Mouse (Mus musculus): ENCODE data around the gene Nobox.
A peak's percentile ranks its signal among the peaks of the same experiment; 100 is the strongest.

The Nobox gene

DNA sequence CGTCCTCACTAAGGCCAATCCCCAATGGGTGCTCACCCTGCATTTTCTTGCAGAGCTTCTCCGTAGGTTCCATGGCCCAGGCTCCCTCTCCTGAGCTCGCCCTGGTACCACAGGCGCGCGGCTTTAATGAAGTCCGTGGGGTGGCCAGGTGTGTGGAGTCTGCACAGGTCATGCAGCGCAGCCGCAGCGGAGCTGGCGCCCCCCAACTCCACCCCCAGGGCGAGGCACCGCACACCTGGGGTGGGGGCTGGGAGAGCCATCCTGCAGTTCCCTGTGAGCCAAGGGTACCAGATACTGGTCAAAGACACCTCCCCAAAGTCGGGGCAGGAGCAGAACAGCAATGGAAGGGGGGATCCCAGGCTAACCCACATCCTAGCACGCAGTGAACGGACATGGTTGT lies at the start of gene Nobox:
Gene Nobox (minus strand): TSS at position 101 of the 400 bp plus-strand sequence.
- no peak for DNase-seq (ENCODE audit: low read depth, low spot score)

DNA sequence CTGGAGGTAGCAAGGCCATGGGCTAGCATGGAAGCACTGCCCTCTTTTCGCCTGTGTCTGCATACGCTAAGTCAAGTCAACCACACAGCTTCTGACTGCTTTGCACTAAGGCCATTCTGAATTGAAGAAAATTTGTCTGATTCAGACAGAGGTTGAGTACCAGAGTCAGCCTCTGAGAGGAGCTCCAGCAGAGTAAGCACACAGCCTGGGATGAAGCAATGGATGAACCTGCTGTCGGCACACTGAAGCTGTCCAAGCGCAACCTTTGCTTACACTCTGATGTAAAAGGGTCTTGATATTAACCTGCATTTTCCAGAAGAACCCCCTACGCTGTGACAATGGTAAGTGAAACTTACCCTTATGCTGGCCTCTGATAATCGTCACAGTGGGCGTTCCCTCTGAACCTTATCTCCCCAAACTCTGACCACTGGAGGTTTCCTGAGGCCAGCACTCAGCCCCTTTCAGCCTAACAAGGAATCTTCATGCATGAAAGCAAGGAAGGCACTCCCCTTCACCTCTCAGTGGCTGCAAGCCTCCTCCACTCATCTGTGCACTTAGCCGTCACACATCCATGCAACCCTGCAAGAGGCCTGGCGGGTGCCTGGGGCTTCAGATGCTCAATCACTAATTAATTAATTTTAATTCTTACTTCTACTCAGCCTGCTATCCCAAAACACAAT lies 45.3 kb upstream of the Nobox start:
- DNase-seq (ENCODE audit: low read depth, low spot score) = no peak

DNA sequence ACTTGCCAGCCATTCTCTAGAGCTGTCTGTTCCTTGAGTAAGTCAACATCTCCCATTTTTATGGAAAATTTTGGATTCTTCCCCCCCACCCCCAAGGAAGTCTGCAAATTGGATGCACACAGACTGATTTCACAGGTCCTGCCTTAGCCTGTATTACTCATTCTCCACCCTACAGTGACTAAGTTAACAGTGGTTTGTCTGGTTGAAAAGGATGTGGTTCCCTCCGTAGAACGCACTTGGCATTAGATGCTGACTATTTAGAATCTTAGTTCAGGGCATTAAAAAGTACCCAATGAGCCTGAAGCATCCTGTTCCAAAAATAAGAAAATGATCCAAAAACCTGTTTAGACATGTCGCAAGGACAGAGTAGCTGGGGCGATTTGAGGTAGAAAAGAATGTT lies 44.1 kb upstream of the Nobox start:
- no peak for DNase-seq (ENCODE audit: low read depth, low spot score)

DNA sequence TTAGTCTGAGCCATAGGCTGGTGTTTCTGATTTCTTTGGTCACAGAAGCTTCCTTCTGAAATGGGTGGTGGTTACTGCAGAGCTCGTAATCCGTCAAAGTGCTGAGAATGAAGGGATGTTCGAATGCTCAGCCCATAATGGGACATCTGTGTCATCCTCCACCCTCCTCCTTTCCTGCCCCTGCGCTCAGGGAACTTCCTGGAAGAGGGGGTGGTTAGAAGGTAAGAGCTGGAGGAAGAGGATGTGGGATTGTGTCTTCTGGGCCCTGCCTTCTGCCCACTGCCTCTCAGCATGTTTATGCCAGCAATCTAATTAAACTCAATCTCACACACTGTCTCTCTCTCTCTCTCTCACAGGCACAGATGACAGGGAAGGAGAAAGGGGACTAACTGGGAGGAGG lies 39.7 kb upstream of the Nobox start:
- no peak for DNase-seq (ENCODE audit: low read depth, low spot score)

DNA sequence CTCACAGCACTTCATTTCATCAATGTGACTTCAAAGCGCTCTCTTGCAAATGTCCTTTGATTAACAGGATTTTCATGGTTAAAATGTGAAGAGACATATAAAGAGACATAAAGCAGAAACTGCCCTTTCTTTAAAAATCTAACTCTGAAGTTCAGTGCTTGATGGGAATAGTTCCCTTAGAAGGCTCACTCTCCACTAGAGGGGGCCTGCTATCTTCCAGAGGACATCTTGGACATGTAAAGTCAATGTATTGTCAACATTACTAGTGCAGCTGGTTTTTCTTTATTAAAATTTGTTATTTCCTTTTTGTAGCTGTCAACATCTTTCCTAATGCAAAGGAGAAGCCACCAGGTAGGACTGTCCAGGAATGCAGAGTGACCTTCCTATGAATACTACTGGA lies 38.3 kb upstream of the Nobox start:
- no peak for DNase-seq (ENCODE audit: low read depth, low spot score)

DNA sequence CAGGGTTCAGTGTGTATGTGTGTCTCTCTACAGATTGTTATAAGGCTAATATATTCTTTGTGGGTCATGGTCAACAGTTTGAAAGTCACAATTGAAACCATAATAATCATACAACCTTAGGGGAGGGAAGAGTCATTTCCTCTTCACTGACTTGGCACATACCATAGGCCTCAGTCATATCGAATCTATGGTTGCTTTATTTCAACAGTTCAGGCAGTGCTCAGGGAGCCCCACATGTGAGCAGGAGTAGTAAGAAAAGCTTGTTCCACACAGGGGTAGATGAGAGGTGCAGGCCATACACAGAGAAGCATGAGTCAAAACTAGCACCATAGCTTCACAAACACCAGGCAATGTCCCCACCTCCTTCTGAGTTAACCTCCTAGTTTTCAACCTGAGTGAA lies 33.7 kb upstream of the Nobox start:
- DNase-seq (ENCODE audit: low read depth, low spot score) = no peak

DNA sequence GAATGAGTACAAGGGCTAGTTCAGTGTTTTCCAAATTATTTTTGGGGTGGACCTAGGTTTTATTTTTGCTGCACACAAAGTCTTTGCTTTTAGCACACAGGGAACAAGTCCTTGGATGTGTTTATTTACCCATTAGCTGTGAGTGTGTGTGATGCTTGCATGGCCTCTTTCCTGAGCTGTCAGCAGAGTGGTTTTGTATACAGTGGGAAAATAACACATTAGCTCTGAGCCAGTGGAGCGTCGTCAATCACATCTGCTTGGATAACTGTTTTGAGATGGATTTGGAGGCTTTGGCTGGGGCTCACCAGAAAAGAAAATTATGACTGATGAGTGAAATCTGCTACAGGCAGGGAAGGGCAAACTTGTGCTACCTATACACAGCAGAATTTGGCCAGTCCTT lies 33.0 kb upstream of the Nobox start:
- DNase-seq (ENCODE audit: low read depth, low spot score) = no peak

DNA sequence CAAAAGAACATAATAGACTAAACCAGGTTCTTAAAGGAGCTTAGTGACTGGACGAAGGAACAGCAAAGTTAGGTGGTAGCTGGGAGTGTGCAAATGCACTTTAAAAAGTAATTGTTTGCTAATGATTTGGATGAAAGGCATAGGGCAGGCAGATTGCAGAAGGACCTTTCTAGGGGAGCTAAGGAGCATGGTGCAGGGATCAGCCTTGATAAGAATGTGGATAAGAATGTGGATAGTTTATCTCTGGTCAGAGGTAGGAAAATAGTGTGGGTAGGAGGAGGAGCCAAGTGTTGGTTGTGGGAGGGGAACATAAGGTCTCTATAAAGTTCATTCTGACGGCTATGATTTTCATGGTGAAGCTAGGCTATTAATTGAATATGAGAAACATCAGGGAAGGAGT lies 29.4 kb upstream of the Nobox start:
- no peak for DNase-seq (ENCODE audit: low read depth, low spot score)

DNA sequence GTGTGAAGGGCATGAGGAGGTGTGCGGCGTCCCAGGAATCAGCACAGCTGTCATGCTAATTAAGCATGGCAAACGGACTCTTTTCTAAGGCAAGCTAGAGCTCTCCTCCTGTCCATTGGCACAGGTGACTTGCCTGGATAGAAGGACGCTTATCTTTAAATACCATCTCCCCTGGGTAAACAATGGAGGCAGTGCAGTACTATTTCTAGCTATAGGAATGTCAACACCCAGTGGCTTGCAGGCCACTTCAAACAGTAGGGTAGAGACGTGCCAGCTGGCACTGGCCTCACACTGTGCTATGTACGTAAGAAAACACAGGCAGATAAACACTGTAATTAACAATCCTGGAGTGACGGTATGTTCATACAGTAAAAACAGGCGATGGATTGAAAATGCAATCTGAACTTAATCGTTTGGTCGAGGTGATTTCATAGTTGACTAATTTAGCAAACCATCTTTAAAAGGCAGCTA lies 28.2 kb upstream of the Nobox start:
- no peak for DNase-seq (ENCODE audit: low read depth, low spot score)

DNA sequence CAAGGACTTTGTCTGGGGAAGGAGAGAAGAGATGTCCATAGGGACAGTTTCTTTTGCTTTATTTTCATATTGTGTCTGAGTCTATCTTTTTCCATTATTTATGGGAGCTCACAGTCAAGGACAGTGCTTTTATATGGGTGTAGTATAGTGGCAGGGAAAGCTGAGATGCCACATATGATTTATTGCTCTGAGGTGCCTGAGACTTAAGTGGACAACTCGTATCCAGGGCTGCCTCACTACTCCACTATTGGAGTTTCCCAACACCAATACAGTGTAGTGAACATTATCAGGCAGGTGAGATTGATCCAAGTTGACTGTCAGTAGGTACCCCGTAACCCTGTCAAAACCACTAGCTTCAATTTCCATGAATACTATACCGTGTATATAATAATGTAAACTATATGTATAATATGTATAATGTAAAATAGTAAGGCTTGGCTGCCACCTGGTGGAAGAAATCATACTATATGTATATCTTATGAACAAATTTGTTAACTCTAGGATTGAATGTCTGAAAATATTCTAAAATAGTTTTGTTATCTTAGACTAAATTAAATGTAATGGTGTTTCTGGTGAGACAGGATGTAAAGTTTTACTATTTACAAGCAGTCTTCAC lies 26.4 kb upstream of the Nobox start:
- no peak for DNase-seq (ENCODE audit: low read depth, low spot score)

DNA sequence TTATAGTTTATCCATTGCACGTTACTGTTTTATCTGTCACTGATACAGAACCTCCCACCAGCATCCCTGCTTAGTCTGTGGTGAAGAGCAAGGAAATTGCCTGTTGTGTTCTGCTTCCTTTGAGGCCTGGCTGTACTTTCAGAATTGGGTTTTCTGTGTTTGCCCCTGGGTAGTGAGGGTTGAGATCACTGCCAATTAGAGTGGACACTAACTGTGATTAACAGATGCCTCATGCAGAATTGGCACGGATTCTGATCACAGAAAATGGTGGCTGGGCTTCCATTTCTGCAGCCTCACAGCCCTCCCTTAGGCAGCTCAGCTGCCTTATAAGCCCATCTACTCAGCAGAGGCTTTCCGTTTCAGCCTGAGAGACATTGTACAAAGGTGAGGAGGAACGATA lies 24.1 kb upstream of the Nobox start:
- DNase-seq (ENCODE audit: low read depth, low spot score) = no peak

DNA sequence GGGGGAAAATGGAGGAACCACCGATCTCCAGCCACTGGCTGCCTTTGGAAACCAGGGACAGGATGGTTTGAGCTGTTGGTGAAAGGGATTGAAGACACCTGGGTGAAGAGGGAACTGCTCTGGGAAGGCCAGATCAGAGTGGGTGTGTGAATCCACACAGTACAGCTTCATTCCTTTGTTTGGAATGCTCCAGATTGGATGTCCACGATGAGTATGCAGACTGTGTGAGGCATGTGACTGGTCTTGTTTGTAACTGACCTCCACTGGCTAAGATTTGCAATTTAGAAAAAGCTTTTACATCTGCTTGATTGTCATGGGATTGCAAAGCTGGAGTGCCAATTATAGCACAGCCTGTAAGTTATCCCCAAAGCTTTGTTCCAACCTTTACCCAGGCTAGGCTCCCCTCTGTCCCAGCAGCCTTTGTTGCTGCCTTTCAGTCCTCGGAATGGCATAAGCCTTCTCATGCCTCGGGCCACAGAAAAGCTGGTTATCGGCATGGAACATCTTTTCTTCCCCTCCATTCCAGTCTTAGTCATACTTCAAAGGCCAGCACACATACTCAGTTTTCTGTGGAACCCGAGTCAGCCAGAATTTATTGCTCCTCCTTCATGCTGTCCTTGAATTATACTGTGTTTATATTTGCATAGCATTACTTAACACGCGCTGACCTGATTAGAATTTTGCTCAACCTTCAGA lies 3.8 kb upstream of the Nobox start:
- DNase-seq (ENCODE audit: low read depth, low spot score) = no peak

DNA sequence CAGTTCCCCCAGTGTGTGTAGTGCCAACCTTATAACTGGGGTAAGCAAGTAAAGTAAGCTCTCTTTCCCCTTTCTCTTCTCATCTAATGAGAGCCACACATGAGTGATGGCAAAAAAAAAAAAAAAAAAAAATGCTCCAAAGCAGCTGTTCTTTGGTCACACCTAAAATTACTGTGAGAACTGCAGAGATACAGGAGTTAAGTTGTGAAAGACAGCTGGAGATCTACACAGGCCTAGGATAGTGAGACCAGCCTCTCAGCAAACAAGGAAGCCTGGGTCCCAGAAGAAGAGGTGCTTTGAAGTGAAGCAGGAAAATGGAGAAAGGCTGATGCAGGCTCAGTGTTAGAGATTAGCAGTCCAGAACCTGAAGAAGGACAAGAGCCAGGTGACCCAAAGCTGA lies 3.2 kb upstream of the Nobox start:
- no peak for DNase-seq (ENCODE audit: low read depth, low spot score)

DNA sequence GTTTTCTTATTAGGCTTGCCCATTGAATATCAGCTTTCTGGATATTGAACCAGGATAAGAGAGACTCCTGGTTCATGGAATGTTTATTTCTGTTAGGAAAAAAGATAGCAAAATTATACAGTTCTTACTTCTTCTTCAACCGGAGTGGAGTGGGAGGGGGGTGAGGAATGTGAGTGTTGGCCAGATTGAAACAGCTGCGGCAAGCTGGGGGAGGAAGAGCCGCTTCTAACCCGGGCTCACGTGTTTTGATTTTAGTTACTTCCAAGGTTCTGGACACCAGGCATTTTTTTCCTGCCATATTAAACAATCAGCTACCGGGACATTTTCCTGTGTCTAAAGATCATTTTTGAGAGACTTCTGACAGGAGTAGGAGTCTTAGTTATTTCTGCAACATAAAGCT lies 717 bp upstream of the Nobox start:
- DNase-seq (ENCODE audit: low read depth, low spot score) = no peak

DNA sequence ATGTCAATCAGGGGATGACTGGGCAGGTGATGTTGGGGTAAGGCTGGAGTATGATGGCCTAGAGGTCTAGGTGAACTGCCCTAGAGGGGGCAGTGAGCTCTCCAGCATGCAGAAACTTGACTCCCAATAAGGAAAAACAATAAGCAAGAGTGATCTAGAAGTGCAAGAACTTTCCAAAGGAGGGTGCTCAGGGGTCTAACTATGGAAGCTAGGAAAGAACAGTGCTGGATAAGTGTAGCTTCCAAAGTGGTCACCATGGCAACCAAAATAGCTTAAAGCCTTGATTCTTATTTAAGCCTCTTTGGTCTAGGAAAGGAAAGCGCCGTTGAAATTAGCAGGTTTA lies 11.9 kb downstream of the Nobox start:
- DNase-seq (ENCODE audit: low read depth, low spot score) = peak; percentile 5

DNA sequence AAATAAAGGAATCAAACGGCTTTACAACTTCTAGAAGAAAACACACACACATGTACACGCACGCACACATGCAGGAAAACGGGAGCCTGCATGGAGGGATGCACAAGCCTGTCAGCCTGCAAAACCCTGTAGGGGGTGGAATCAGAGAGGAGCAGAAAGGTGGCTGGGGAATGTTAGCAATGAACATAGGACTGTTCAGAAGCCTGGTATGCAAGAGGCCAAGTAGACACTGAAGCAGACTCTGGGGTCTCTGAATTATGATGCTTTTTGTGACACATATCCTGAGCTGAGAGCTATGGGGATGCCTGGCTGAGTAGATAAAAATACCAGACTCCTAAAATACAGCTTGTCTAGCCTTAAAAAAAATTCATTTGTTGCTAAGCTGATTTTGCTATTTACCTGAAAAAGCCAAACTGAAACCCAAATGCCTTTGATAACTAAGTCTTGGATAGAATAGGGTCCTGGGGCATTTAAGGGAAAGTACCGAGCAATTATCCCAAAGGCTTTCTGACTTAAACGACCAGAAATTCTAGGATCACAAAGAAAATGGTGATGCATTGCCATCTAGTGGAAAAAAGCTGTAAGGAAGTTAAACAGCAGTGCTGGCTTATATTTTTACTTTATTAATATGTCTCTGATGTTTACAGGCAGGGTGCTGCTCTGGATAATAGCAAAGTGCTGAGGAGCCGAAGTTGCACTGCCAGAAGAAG lies 12.4 kb downstream of the Nobox start:
- DNase-seq (ENCODE audit: low read depth, low spot score) = peak; percentile 17

DNA sequence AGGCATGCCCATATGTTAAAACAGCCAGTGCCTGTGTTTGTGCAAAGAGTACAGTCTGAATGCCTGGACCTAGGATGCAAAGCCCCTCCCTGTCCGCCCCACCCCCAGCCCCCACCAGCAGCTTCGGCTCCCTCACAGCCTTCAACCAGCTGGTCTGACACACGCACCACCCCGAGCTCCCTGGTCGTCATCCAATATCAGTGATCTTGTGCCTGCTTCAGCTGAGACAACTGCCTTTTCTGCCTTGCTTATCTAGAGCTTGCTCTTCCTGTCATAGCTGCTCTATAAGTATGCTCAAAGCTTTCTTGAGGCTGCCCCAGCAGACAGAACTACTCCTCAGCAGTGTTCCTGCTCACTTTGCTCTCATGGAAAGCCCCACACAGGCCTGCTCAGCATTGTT lies 13.4 kb downstream of the Nobox start:
- DNase-seq (ENCODE audit: low read depth, low spot score) = no peak

DNA sequence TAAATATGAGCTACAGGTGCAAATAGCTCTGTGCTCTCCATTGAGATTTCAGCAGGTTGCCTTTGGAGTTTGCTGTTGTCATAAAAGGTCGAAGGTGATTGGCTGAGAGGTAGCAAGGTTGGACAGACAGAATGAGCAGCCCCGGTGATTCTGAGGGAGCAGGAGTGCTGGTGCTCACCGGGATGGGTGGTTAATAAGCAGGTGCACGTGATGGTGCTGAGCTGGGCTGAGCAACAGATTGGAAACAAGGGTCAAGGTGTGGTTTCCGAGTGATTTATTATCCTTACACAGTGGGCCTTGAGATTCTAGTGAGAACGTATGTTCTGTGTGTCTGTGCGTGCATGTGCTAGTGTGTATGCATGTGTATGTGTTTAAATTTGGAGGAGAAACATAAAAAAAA lies 16.2 kb downstream of the Nobox start:
- DNase-seq (ENCODE audit: low read depth, low spot score) = no peak

DNA sequence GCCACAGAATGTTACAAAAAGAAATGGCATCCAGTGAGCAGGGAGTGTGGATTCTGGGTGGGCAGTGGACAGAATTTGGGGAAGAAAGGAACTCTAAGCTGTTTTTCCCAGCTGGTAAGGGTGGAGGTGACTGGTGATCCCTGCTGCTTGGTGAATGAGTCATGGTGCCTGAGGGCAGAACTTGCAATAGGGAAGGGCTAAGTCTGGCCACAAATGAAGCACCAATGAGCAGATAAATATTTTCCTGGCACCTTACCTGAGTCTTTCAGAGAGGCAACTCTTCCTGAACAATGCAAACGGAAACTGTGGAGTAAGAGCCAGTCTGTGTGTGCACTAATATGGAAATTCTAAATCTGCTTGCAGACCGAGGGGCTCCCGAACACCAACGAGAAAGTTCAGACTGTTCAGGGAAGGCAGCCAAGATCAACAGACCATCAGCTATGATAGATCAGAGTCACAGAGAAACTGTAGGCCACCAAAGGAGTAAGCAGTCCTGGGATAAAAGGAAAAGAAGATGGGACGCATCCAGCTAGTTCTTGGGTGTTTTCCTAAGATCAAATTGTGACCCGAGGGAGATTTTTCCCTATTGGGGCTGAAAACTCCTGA lies 16.8 kb downstream of the Nobox start:
- DNase-seq (ENCODE audit: low read depth, low spot score) = no peak

DNA sequence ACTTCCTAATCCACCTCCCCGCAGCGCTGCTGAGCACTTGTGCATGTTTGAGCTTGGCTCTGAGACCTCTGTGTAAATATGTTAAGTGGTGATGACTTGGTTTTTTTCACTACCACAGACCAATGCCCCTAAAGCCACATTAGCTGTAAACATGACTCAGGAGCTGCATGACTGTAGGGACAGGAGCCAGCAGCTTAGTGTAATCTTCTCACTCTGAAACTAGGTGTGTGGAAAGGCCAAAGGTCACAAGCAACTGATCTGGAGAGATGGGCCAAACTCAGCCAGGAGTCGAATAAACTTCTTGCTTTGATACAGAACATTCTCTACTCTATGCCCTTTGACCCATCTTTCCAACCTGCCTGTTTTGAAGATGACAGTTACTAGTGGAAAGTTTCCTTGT lies 17.3 kb downstream of the Nobox start:
- DNase-seq (ENCODE audit: low read depth, low spot score) = no peak

DNA sequence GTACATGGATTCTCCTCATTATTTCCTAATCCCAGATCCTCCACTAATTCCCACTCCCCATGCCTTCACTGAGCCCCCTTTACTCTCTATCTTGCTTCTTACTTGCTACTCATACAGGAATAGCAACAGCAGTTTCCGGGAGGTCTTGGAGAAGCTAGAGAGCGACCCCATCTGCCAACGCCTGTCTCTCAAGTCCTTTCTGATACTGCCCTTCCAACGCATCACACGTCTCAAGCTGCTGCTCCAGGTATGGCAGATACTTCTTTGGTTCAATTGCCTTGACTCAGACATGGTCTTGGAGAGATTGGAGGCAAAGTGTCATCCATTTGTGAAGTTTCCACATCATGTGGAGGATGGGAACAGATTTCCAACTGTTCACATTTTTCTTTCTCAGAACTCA lies 28.9 kb downstream of the Nobox start:
- no peak for DNase-seq (ENCODE audit: low read depth, low spot score)

DNA sequence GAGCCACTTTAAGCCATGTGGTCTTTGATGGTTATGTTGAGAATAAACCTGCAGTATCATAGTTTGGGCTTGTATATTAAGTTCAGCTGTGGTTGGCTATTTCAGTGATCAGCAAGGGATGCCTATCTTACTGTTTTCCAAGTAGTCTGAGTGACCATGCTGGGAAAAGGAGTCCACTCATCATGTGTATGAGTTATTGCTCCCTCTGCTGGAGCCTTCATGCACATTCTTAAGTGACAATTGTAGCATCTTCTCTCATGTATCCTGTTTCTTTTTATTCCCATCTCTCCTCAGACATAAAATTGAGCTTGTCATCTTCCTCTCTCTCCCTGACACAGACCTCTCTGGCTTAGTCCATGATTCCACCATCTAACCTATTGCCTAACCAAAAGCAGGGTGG lies 31.1 kb downstream of the Nobox start:
- DNase-seq (ENCODE audit: low read depth, low spot score) = no peak
